ENCODE assay signal across 9 mouse cellular contexts in genomic region chr11:120241981-120242725, GRCm38 (mm10). TPM values are rescaled to one million over a fixed set of nuclear protein-coding genes. Genes with fewer than 3 reads are reported as not detected.
DNase-seq lines count a peak whose midpoint lies in the region; ATAC-seq and TF ChIP-seq lines count a peak whose summit lies in the region.
"Had no signal": no experiment of that assay in that cellular context is flagged by ENCODE, and none has a peak within 500 bp of the region (broad histone marks: within the 10 kb centered on the region; RNA-seq: fewer than 3 reads in every experiment).

No protein-coding gene starts in this region.

- intact Hi-C loops in gastrocnemius, adult 2 months (cut with DNase I): no loop called here

- peak overlapping the region; percentile 21; the same call in 1 of the 2 replicates for H3K4me3 ChIP-seq in gastrocnemius, adult 2 months
- peak overlapping the region; percentile 73 for H3K4me3 ChIP-seq in hindbrain, embryonic 10.5 days
- H3K4me3 ChIP-seq in midbrain, embryonic 13.5 days (replicated peaks): peak overlapping the region; percentile 66; the same call in 1 of the 2 replicates

- no peaks in the 10 kb centered on the region for H3K27me3 ChIP-seq in hindbrain, embryonic 10.5 days (ENCODE audit: insufficient read depth, poor library complexity, severe bottlenecking)
- H3K27me3 ChIP-seq in midbrain, embryonic 13.5 days: no peaks in the 10 kb centered on the region

- peak overlapping the region; percentile 100 for H3K9ac ChIP-seq in midbrain, embryonic 13.5 days (replicated peaks)

- peaks cover 98% of the 10 kb centered on the region for H3K4me1 ChIP-seq in hindbrain, embryonic 10.5 days (replicated peaks)
- H3K4me1 ChIP-seq in midbrain, embryonic 13.5 days (replicated peaks): peaks cover 89% of the 10 kb centered on the region

- 39% methylated on average over 6 of the region's 6 CpGs for WGBS in hindbrain, embryonic 10.5 days
- WGBS in midbrain, embryonic 13.5 days: 36% methylated on average over 6 of the region's 6 CpGs

- ATAC-seq in midbrain, embryonic 13.5 days: no peak
- no peak for ATAC-seq in erythroblast, adult 5-6 weeks (replicated peaks; ENCODE audit: low FRiP score, poor library complexity, severe bottlenecking)

- peak overlapping the region; percentile 99 for H3K27ac ChIP-seq in gastrocnemius, adult 2 months
- H3K27ac ChIP-seq in hindbrain, embryonic 10.5 days: peak overlapping the region; percentile 100
- peak overlapping the region; percentile 100 for H3K27ac ChIP-seq in midbrain, embryonic 13.5 days

- no peak for DNase-seq in gastrocnemius, adult 2 months
- no peak for DNase-seq in gastrocnemius, postnatal 25 days
- peak; percentile 70 for DNase-seq in embryo, embryonic 10.5 days (ENCODE audit: low spot score)
- no peak for DNase-seq in hindbrain, embryonic 10.5 days (ENCODE audit: low spot score)
- DNase-seq in frontal cortex, postnatal 36 days (ENCODE audit: low spot score in 2 of 2): no peak
- DNase-seq in layer of hippocampus, postnatal 25 days (ENCODE audit: extremely low spot score in 1 of 2, low spot score in 1 of 2): no peak
- DNase-seq: kidney, postnatal 36 days had no signal

- H3K36me3 ChIP-seq in hindbrain, embryonic 10.5 days: peaks cover 44% of the 10 kb centered on the region
- H3K36me3 ChIP-seq in midbrain, embryonic 13.5 days: peaks cover 10% of the 10 kb centered on the region

- peak overlapping the region; percentile 98 for H3K4me2 ChIP-seq in midbrain, embryonic 13.5 days (replicated peaks)

- no peak for TF ChIP-seq CTCF in gastrocnemius, adult 2 months (IDR thresholded peaks at IDR 0.05)

- no peaks in the 10 kb centered on the region for H3K9me3 ChIP-seq in hindbrain, embryonic 10.5 days
- H3K9me3 ChIP-seq in midbrain, embryonic 13.5 days: no peaks in the 10 kb centered on the region

RNA-seq across cellular contexts. Expression of gene Bahcc1, which starts 9.4 kb away (rescaled TPM):
- total RNA-seq in gastrocnemius, adult 2 months (2021): 1 to 10 TPM; 3.5 to 5.3 TPM
- total RNA-seq in gastrocnemius, postnatal 25 days (2021): 1 to 10 TPM; 3.2 to 4.7 TPM
- polyA plus RNA-seq in hindbrain, embryonic 10.5 days (2016; fragmentation: Nextera tagmentation; extraction: Ambion mirVana): 17.0 and 18.8 TPM in 2 replicates
- polyA plus RNA-seq in midbrain, embryonic 13.5 days (2015; fragmentation: Nextera tagmentation; extraction: Ambion mirVana): 17.4 and 19.5 TPM in 2 replicates
- 10 to 100 TPM; 17.7 to 22.6 TPM for total RNA-seq in layer of hippocampus, postnatal 25 days (2021)
- 2.1 and 3.3 TPM in 2 replicates for total RNA-seq in erythroblast, adult 5-6 weeks (2015; ENCODE audit: low replicate concordance)
- 0.84 and 2.0 TPM in 2 replicates for total RNA-seq in erythroblast, adult 5-6 weeks (2017; ENCODE audit: low replicate concordance)

Comparison
In these comparisons a context has a peak if more than half of its experiments do, and no peak if none do; other contexts are left out.
1. H3K4me3 ChIP-seq: peak in every context shown above with its lines; median percentile 73 in hindbrain, embryonic 10.5 days; 66 in midbrain, embryonic 13.5 days; 21 in gastrocnemius, adult 2 months.